Mouse (Mus musculus) spleen, adult 2 months (tissue): ENCODE measurements around the gene Aff3. TPM values are rescaled to one million over a fixed set of nuclear protein-coding genes. Genes with fewer than 3 reads are reported as not detected.
A peak's percentile ranks its signal among the peaks of the same experiment; 100 is the strongest.

ENCODE experiments used
- DNase-seq, 2 experiments: peaks; one replicate each; pipeline versions ENCODE4 v3.0.0 to v3.0.0-alpha.2; 2012 to 2021; ENCODE audit warnings: low spot score in 2 of 2, low read depth in 1 of 2
- H3K27ac ChIP-seq: fragments of 200-500 bp; 2 replicates; pipeline ENCODE4 v1.5.1; 2012; ENCODE audit warnings: low read length, inconsistent platforms; ENCODE audit not compliant: insufficient read depth
- H3K27me3 ChIP-seq: fragments of 200-500 bp; 2 replicates; pipeline ENCODE4 v1.6.1; 2012; ENCODE audit warnings: mild to moderate bottlenecking, moderate library complexity, low read length, inconsistent platforms; ENCODE audit not compliant: control insufficient read depth, insufficient read depth
- H3K36me3 ChIP-seq: fragments of 200-500 bp; 2 replicates; pipeline ENCODE4 v1.6.1; 2012; ENCODE audit warnings: mild to moderate bottlenecking, low read length, inconsistent platforms; ENCODE audit not compliant: control insufficient read depth, insufficient read depth
- H3K4me1 ChIP-seq: fragments of 200-500 bp; 2 replicates; pipeline ENCODE4 v1.6.1; 2011; ENCODE audit warnings: inconsistent platforms; ENCODE audit not compliant: control insufficient read depth, insufficient read depth, insufficient read length
- H3K4me3 ChIP-seq: fragments of 200-500 bp; 2 replicates; pipeline ENCODE4 v1.5.1; 2011; ENCODE audit warnings: mild to moderate bottlenecking, inconsistent platforms; ENCODE audit not compliant: insufficient read depth, insufficient read length; ENCODE audit errors: extremely low read depth
- CTCF ChIP-seq: fragments of 200-500 bp; IDR thresholded peaks from 2 replicates; pipeline ENCODE4 v1.5.1; 2011; ENCODE audit warnings: mild to moderate bottlenecking, inconsistent platforms; ENCODE audit not compliant: insufficient read depth, insufficient read length, insufficient replicate concordance; ENCODE audit errors: extremely low read depth
- POLR2A ChIP-seq: fragments of 200-500 bp; IDR thresholded peaks from 2 replicates; pipeline ENCODE4 v1.6.1; 2011; ENCODE audit warnings: low read depth, low read length, inconsistent platforms
- WGBS: fragments of 180-500 bp; shearing (Covaris S2); methylation state at CpG from one replicate; pipeline ENCODE4 v1.1.7; 2018; 5-methylcytosine and 5-hydroxymethylcytosine counted together
- polyA plus RNA-seq: library from polyadenylated mRNA; depleted of rRNA; stranded (reverse); fragments of >200 nt; gene quantifications from 2 replicates; pipeline ENCODE4 v1.2.3, GENCODE M21; 2012

The Aff3 gene
- polyA plus RNA-seq, 1 experiment: 20.2 TPM

- H3K27ac ChIP-seq: no peak overlapping the region
- H3K27me3 ChIP-seq: no peaks in the 10 kb centered on the region
- H3K4me3 ChIP-seq: no peak overlapping the region
- WGBS: 66% methylated on average over 2 of the region's 2 CpGs
- H3K4me1 ChIP-seq: no peaks in the 10 kb centered on the region
- 0 out of 2 replicates have a peak, but pooled peaks cover 3% of the 10 kb centered on the region for H3K36me3 ChIP-seq
- DNase-seq: peak in 1 of 2 experiments; percentile 31
- TF ChIP-seq CTCF: no peak
- no peak for TF ChIP-seq POLR2A
Observed at GRCm38 (mm10) chr1:38495284-38495683, 169.5 kb downstream of the Aff3 start.

- 79% methylated on average over 6 of the region's 6 CpGs for WGBS
- no peaks in the 10 kb centered on the region for H3K27me3 ChIP-seq
- peaks cover 6% of the 10 kb centered on the region; the same call in 1 of the 2 replicates for H3K36me3 ChIP-seq
- TF ChIP-seq CTCF (no peak), POLR2A (no peak)
- no peak for DNase-seq
- H3K27ac ChIP-seq: no peak overlapping the region
- no peak overlapping the region for H3K4me3 ChIP-seq
- H3K4me1 ChIP-seq: no peaks in the 10 kb centered on the region
Observed at GRCm38 (mm10) chr1:38489733-38490132, 175.0 kb downstream of the Aff3 start.

GRCm38 (mm10) chr1:38488667-38489210 is 176.0 kb downstream of the Aff3 start:
- Histone ChIP-seq H3K27me3 (no peaks in the 10 kb centered on the region), H3K4me1 (no peaks in the 10 kb centered on the region), H3K36me3 (peaks cover 6% of the 10 kb centered on the region; the same call in 1 of the 2 replicates), H3K27ac (no peak overlapping the region), H3K4me3 (no peak overlapping the region)
- no peak for DNase-seq
- TF ChIP-seq CTCF: no peak
- 85% methylated on average over 8 of the region's 8 CpGs for WGBS

GRCm38 (mm10) chr1:38487884-38488283 is 176.9 kb downstream of the Aff3 start:
- no peak for TF ChIP-seq POLR2A
- no peak for TF ChIP-seq CTCF
- DNase-seq: no peak
- no peak overlapping the region for H3K27ac ChIP-seq
- no peaks in the 10 kb centered on the region for H3K4me1 ChIP-seq
- H3K4me3 ChIP-seq: no peak overlapping the region
- H3K36me3 ChIP-seq: peaks cover 5% of the 10 kb centered on the region; the same call in 1 of the 2 replicates
- no peaks in the 10 kb centered on the region for H3K27me3 ChIP-seq
- WGBS: 97% methylated on average over 2 of the region's 2 CpGs

GRCm38 (mm10) chr1:38483191-38483590 is 181.6 kb downstream of the Aff3 start:
- Histone ChIP-seq H3K4me3 (no peak overlapping the region), H3K27ac (no peak overlapping the region), H3K36me3 (no peaks in the 10 kb centered on the region), H3K27me3 (no peaks in the 10 kb centered on the region), H3K4me1 (no peaks in the 10 kb centered on the region)
- TF ChIP-seq POLR2A: no peak
- no peak for TF ChIP-seq CTCF
- DNase-seq: no peak
- 83% methylated on average over 2 of the region's 2 CpGs for WGBS

GRCm38 (mm10) chr1:38478246-38478743 is 186.5 kb downstream of the Aff3 start:
- Histone ChIP-seq H3K4me3 (no peak overlapping the region), H3K27me3 (no peaks in the 10 kb centered on the region), H3K36me3 (no peaks in the 10 kb centered on the region), H3K4me1 (no peaks in the 10 kb centered on the region), H3K27ac (no peak overlapping the region)
- WGBS: 81% methylated on average over 9 of the region's 9 CpGs
- no peak for TF ChIP-seq CTCF
- no peak for TF ChIP-seq POLR2A
- no peak for DNase-seq

- no peak overlapping the region for H3K4me3 ChIP-seq
- no peaks in the 10 kb centered on the region; the same call in 1 of the 2 replicates for H3K36me3 ChIP-seq
- TF ChIP-seq CTCF (no peak), POLR2A (no peak)
- no peaks in the 10 kb centered on the region for H3K4me1 ChIP-seq
- no peak for DNase-seq
- no peaks in the 10 kb centered on the region for H3K27me3 ChIP-seq
- H3K27ac ChIP-seq: no peak overlapping the region
- WGBS: 80% methylated on average over 11 of the region's 11 CpGs
Observed at GRCm38 (mm10) chr1:38470817-38471216, 193.9 kb downstream of the Aff3 start.
